Mouse (Mus musculus): ENCODE data around the gene Gid4.
"Not testable (repeated sequence)": the region's sequence is repeated elsewhere in the genome, so short reads cannot be mapped to it uniquely, and the experiment has no call there.

DNA sequence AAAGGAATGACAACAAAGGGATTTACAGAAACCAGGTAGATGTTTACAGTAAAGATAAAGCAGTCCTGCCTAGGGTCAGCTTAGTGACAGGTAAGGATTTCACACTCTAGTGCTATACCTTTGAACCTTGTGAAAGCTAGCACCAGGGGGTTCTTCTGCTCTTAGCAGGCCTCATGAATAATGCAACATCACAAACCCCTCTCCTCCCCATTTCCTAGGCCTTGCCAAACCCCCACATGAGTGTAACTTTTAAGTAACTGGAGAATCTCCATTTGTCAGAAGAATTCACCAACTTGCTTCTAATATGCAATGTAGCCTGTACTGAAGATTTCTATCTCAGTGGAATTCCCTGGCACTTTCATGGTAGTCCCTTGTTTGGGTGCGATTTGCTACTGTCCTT lies 22.7 kb downstream of the Gid4 start:
- TF ChIP-seq CTCF, POLR2A (IDR thresholded peaks at IDR 0.05; ENCODE audit: extremely low read depth, insufficient read depth, low read length): not testable (repeated sequence)

Data from cortical plate, adult 2 months (tissue).